Mouse (Mus musculus): ENCODE results near the gene Fibp. TPM values are rescaled to one million over a fixed set of nuclear protein-coding genes. Genes with fewer than 3 reads are reported as not detected.

Fibp gene
- polyA plus RNA-seq, 1 experiment = 69.7 TPM

- no peak overlapping the region for H3K27ac ChIP-seq (ENCODE audit: insufficient read depth, low read depth, low read length)
- TF ChIP-seq POLR2A (IDR thresholded peaks at IDR 0.05; ENCODE audit: borderline replicate concordance, low read depth, low read length) (no peak), CTCF (IDR thresholded peaks at IDR 0.05; ENCODE audit: low read depth, low read length) (no peak)
- H3K4me3 ChIP-seq (ENCODE audit: insufficient read depth, low read length) = peak overlapping the region; percentile 92; the same call in 1 of the 2 replicates
- peaks cover 16% of the 10 kb centered on the region; the same call in 1 of the 2 replicates for H3K4me1 ChIP-seq (ENCODE audit: control insufficient read depth, insufficient read depth, low read length)
Measured at GRCm38 (mm10) chr19:5422895-5423443, 37.4 kb upstream of the Fibp start.

- Histone ChIP-seq H3K4me3 (ENCODE audit: insufficient read depth, low read length) (peak overlapping the region; percentile 92), H3K4me1 (ENCODE audit: control insufficient read depth, insufficient read depth, low read length) (peaks cover 16% of the 10 kb centered on the region; the same call in 1 of the 2 replicates), H3K27ac (ENCODE audit: insufficient read depth, low read depth, low read length) (no peak overlapping the region)
- TF ChIP-seq CTCF (IDR thresholded peaks at IDR 0.05; ENCODE audit: low read depth, low read length) = no peak
- no peak for TF ChIP-seq POLR2A (IDR thresholded peaks at IDR 0.05; ENCODE audit: borderline replicate concordance, low read depth, low read length)
Measured at GRCm38 (mm10) chr19:5423561-5423960, 36.9 kb upstream of the Fibp start.

GRCm38 (mm10) chr19:5424092-5424781 lies 36.2 kb upstream of the Fibp start:
- no peak for TF ChIP-seq CTCF (IDR thresholded peaks at IDR 0.05; ENCODE audit: low read depth, low read length)
- TF ChIP-seq POLR2A (IDR thresholded peaks at IDR 0.05; ENCODE audit: borderline replicate concordance, low read depth, low read length) = no peak
- Histone ChIP-seq H3K4me3 (ENCODE audit: insufficient read depth, low read length) (peak overlapping the region; percentile 92), H3K4me1 (ENCODE audit: control insufficient read depth, insufficient read depth, low read length) (peaks cover 16% of the 10 kb centered on the region; the same call in 1 of the 2 replicates), H3K27ac (ENCODE audit: insufficient read depth, low read depth, low read length) (peak overlapping the region; percentile 69)

- peaks cover 16% of the 10 kb centered on the region; the same call in 1 of the 2 replicates for H3K4me1 ChIP-seq (ENCODE audit: control insufficient read depth, insufficient read depth, low read length)
- H3K4me3 ChIP-seq (ENCODE audit: insufficient read depth, low read length) = peak within 1 kb of the TSS; percentile 98
- TF ChIP-seq POLR2A (IDR thresholded peaks at IDR 0.05; ENCODE audit: borderline replicate concordance, low read depth, low read length) (no peak), CTCF (IDR thresholded peaks at IDR 0.05; ENCODE audit: low read depth, low read length) (no peak)
Measured at GRCm38 (mm10) chr19:5424782-5425741, 35.4 kb upstream of the Fibp start, which contains the start of the genes Drap1 and AI837181. Drap1 (minus strand) TSS chr19:5424979. AI837181 (plus strand) TSS chr19:5425144.

GRCm38 (mm10) chr19:5425906-5426565 lies 34.4 kb upstream of the Fibp start:
- no peak for TF ChIP-seq POLR2A (IDR thresholded peaks at IDR 0.05; ENCODE audit: borderline replicate concordance, low read depth, low read length)
- TF ChIP-seq CTCF (IDR thresholded peaks at IDR 0.05; ENCODE audit: low read depth, low read length) = no peak
- Histone ChIP-seq H3K4me3 (ENCODE audit: insufficient read depth, low read length) (peak overlapping the region; percentile 98), H3K27ac (ENCODE audit: insufficient read depth, low read depth, low read length) (peak overlapping the region; percentile 79), H3K4me1 (ENCODE audit: control insufficient read depth, insufficient read depth, low read length) (peaks cover 16% of the 10 kb centered on the region; the same call in 1 of the 2 replicates)

More at GRCm38 (mm10) chr19:5424782-5425741, 35.4 kb upstream of the Fibp start, which contains the start of the genes Drap1 and AI837181:
- H3K27ac ChIP-seq (ENCODE audit: insufficient read depth, low read depth, low read length) = peak within 1 kb of the TSS; percentile 79

GRCm38 (mm10) chr19:5426640-5427290 lies 33.6 kb upstream of the Fibp start:
- no peak for TF ChIP-seq POLR2A (IDR thresholded peaks at IDR 0.05; ENCODE audit: borderline replicate concordance, low read depth, low read length)
- no peak for TF ChIP-seq CTCF (IDR thresholded peaks at IDR 0.05; ENCODE audit: low read depth, low read length)
- Histone ChIP-seq H3K27ac (ENCODE audit: insufficient read depth, low read depth, low read length) (no peak overlapping the region), H3K4me3 (ENCODE audit: insufficient read depth, low read length) (no peak overlapping the region), H3K4me1 (ENCODE audit: control insufficient read depth, insufficient read depth, low read length) (peaks cover 16% of the 10 kb centered on the region; the same call in 1 of the 2 replicates)

- no peak overlapping the region for H3K4me3 ChIP-seq (ENCODE audit: insufficient read depth, low read length)
- peaks cover 26% of the 10 kb centered on the region for H3K4me1 ChIP-seq (ENCODE audit: control insufficient read depth, insufficient read depth, low read length)
- H3K27ac ChIP-seq (ENCODE audit: insufficient read depth, low read depth, low read length) = no peak overlapping the region
- TF ChIP-seq POLR2A (IDR thresholded peaks at IDR 0.05; ENCODE audit: borderline replicate concordance, low read depth, low read length) (no peak), CTCF (IDR thresholded peaks at IDR 0.05; ENCODE audit: low read depth, low read length) (no peak)
Measured at GRCm38 (mm10) chr19:5428083-5428482, 32.3 kb upstream of the Fibp start.

- Histone ChIP-seq H3K4me1 (ENCODE audit: control insufficient read depth, insufficient read depth, low read length) (peaks cover 31% of the 10 kb centered on the region), H3K4me3 (ENCODE audit: insufficient read depth, low read length) (no peak overlapping the region), H3K27ac (ENCODE audit: insufficient read depth, low read depth, low read length) (no peak overlapping the region)
- TF ChIP-seq POLR2A (IDR thresholded peaks at IDR 0.05; ENCODE audit: borderline replicate concordance, low read depth, low read length) (no peak), CTCF (IDR thresholded peaks at IDR 0.05; ENCODE audit: low read depth, low read length) (no peak)
Measured at GRCm38 (mm10) chr19:5429219-5429618, 31.2 kb upstream of the Fibp start.

Measured in bone marrow macrophage, adult 2 months (primary cell).